Mouse (Mus musculus) cerebellum, adult 2 months (tissue): ENCODE results near the gene Kifc3. TPM values are rescaled to one million over a fixed set of nuclear protein-coding genes. Genes with fewer than 3 reads are reported as not detected.

ENCODE experiments used
- DNase-seq, 2 experiments: peaks; one replicate each; pipeline ENCODE4 v3.0.0; 2021
- H3K27ac ChIP-seq: fragments of 200-500 bp; 2 replicates; pipeline ENCODE4 v1.5.1; 2012; ENCODE audit warnings: low read length, control low read depth, inconsistent platforms; ENCODE audit not compliant: insufficient read depth
- H3K27me3 ChIP-seq: fragments of 200-500 bp; 2 replicates; pipeline ENCODE4 v1.6.1; 2012; ENCODE audit warnings: inconsistent platforms, mild to moderate bottlenecking, low read length, moderate library complexity; ENCODE audit not compliant: control insufficient read depth, insufficient read depth
- H3K4me1 ChIP-seq: fragments of 200-500 bp; 2 replicates; pipeline ENCODE4 v1.6.1; 2011; ENCODE audit warnings: low read length; ENCODE audit not compliant: control insufficient read depth, insufficient read depth
- H3K4me3 ChIP-seq: fragments of 200-500 bp; replicated peaks from 2 replicates; pipeline ENCODE3; 2011; ENCODE audit warnings: mild to moderate bottlenecking, low read depth, low read length, control low read depth; ENCODE audit not compliant: insufficient read depth
- CTCF ChIP-seq: fragments of 200-500 bp; IDR thresholded peaks from 2 replicates; pipeline ENCODE4 v1.5.1; 2011; ENCODE audit warnings: low read depth, mild to moderate bottlenecking, control low read depth, low read length, moderate library complexity, borderline replicate concordance; ENCODE audit not compliant: insufficient read depth
- POLR2A ChIP-seq: fragments of 200-500 bp; IDR thresholded peaks from 2 replicates; pipeline ENCODE4 v1.6.1; 2011; ENCODE audit warnings: low read length, control low read depth, borderline replicate concordance; ENCODE audit not compliant: insufficient read depth
- WGBS: fragments of 180-500 bp; shearing (Covaris S2); methylation state at CpG from one replicate; pipeline ENCODE4 v1.1.7; 2018; 5-methylcytosine and 5-hydroxymethylcytosine counted together
- polyA plus RNA-seq: library from polyadenylated mRNA; depleted of rRNA; stranded (reverse); fragments of >200 nt; gene quantifications from 2 replicates; pipeline ENCODE4 v1.2.3, GENCODE M21; 2012

Gene Kifc3
- polyA plus RNA-seq, 1 experiment = 56.8 TPM

DNA sequence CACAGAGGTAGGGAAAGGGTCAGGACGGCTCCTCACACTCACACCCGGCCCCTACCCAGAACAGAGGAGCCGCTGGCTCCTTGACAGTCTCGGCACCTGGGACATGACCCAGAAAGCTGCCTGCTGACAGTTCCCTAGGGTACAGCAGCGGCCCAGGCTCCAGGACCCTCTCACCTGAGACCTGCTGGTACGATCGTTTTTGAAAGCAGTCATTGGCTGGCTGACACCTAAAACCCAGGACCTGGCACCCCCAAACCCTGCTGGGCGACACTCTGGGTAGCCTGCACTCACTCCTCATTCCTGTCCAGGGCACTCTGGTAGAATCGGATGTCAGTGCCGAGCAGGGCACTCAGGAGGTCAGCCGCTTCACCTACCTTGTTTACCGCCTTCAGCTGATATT lies 65.4 kb downstream of the Kifc3 start:
- Histone ChIP-seq H3K27ac (no peak overlapping the region), H3K4me1 (peaks cover 4% of the 10 kb centered on the region), H3K27me3 (no peaks in the 10 kb centered on the region), H3K4me3 (peak overlapping the region; percentile 45)
- TF ChIP-seq POLR2A (no peak), CTCF (no peak)
- no peak for DNase-seq
- WGBS = 37% methylated on average over 12 of the region's 12 CpGs

DNA sequence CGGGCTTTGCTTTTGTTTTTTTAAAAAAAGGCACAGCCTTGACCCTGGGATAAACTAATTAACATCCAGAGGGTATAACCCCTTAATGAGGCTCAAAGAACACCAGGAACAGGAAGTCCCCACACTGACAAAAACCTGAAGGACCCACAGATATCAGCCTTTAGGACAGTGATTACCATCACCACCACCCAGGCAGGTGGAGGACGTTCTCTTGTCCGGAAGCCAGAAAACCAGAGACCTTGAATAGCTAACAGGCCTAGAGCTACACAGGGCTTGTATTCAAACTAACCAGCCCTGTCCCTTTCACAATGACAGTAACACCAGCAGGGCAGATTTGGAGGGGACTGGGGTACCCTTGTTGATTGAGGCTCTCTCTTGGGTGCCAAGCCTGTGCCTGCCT lies 66.4 kb downstream of the Kifc3 start:
- 90% methylated on average over 3 of the region's 3 CpGs for WGBS
- no peak overlapping the region for H3K27ac ChIP-seq
- peaks cover 4% of the 10 kb centered on the region for H3K4me1 ChIP-seq
- no peak overlapping the region for H3K4me3 ChIP-seq
- TF ChIP-seq CTCF (no peak), POLR2A (no peak)
- no peaks in the 10 kb centered on the region for H3K27me3 ChIP-seq
- no peak for DNase-seq

DNA sequence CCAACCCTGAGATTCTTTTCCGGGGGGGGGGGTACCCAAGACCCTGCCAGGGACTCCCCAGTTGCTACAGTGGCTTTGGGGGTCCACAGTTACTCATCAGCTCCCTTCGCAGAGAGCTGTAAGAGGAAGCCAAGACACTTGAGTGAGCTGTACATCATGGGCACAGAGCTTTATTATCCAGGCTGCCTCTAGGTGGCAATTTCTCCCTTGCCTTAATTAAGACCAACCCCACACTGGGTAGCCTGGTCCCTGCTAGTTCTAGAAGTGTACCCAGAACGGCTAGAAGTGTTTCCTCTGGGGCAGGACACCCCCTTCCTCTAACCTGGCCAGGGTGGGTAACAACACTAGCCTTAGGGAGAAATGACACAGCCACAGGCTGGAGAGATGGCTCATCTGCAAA lies 67.4 kb downstream of the Kifc3 start:
- H3K27me3 ChIP-seq = no peaks in the 10 kb centered on the region
- peaks cover 4% of the 10 kb centered on the region for H3K4me1 ChIP-seq
- TF ChIP-seq POLR2A (no peak), CTCF (no peak)
- WGBS = 50% methylated on average over 3 of the region's 3 CpGs
- no peak overlapping the region for H3K4me3 ChIP-seq
- H3K27ac ChIP-seq = no peak overlapping the region
- DNase-seq = no peak

DNA sequence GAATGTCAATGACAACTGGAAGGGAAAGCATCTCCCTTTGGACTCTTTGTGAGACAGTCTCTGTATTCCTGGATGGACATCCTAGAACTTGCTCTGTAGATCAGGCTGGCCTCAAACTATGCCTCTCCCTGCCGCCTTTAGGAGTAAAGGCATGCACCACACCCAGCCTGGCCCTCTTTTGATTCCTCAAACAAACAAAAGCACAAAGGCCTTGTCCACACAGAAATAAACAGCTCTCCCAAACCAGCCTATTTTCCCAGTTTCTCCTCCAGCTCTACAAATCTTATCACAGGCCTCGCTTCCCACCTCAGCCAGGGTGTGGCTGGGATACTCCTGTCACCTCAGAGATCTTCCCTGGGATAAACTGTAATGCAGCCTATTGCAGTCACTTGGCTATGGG lies 68.4 kb downstream of the Kifc3 start:
- no peak for DNase-seq
- peaks cover 4% of the 10 kb centered on the region for H3K4me1 ChIP-seq
- no peak overlapping the region for H3K4me3 ChIP-seq
- 92% methylated on average over 2 of the region's 2 CpGs for WGBS
- no peaks in the 10 kb centered on the region for H3K27me3 ChIP-seq
- no peak overlapping the region for H3K27ac ChIP-seq
- TF ChIP-seq POLR2A = no peak
- no peak for TF ChIP-seq CTCF

DNA sequence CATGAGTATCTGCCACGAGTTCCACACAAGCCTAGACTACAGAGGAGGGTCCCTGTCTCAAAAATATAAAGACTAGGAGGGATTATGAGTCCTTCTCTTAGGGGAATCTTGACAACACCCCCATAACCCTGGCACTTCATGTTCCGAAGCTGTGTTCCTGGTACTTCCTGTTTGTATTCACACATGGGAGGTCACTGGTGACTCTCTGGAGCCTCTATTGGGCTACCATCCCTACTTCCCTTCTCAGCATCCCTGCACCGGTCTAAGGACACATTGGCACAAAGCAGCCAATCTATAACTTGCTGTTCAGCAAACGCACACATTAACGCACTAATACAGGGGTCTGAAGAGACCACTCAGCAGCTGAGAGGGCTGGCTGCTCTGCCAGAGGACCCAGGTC lies 70.6 kb downstream of the Kifc3 start:
- Histone ChIP-seq H3K27ac (no peak overlapping the region), H3K4me1 (no peaks in the 10 kb centered on the region), H3K4me3 (no peak overlapping the region), H3K27me3 (no peaks in the 10 kb centered on the region)
- 77% methylated on average over 5 of the region's 5 CpGs for WGBS
- TF ChIP-seq POLR2A = no peak
- no peak for TF ChIP-seq CTCF
- DNase-seq = no peak

DNA sequence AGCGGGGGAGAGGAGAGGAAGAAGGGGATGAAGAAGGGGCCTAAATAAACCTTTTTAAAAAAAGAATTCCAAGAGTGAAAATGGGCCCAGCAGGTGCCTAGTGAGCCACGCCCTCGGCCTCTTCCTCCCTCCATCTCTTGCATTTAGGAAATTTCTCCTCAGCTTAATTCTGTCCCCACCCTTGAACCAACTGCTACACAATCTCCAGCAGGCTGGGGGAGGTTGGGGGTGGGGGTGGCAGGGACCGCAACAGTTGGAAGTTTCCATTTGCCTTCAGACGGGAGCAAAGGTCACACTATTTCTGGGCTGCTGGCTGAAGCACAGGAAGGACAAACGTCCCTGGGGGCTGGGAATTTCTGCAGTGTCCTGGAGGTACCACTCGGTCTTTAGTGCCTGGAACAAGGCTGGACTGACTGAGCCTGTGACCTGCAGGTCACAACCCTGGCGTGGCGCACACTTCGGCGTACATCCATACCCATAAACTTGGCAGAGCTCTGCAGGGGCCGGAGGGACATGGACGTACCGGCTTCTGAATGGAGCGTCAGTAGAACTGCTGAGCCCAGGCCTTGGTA lies 71.6 kb downstream of the Kifc3 start:
- Histone ChIP-seq H3K4me1 (no peaks in the 10 kb centered on the region), H3K4me3 (no peak overlapping the region), H3K27me3 (no peaks in the 10 kb centered on the region), H3K27ac (no peak overlapping the region)
- no peak for DNase-seq
- TF ChIP-seq CTCF = no peak
- no peak for TF ChIP-seq POLR2A
- WGBS = 71% methylated on average over 15 of the region's 15 CpGs

DNA sequence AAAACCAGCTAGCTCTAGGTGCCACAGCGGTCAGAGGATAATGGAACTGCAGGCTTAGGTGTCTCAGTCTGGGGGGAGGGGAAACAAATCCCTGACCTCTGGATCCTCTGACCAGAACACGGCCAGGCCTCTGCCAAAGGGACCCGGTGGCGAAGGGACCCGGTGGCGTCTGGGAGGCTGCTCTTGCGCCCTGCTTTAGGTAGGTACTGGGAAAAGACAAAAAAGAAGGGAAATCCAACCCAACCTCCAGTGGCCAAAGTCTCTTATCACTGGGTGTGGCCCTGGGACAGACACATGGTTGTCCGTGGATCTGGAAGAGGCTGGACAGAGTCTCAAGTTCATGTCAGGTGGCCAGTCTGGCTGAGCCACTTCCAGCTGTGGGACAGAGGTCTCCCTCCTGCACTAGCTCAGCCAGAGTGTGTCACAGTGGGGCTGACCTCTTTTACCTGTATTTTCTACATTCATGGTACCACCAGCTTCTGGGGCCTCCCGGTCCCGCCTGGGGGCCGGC lies 73.8 kb downstream of the Kifc3 start:
- H3K27ac ChIP-seq = no peak overlapping the region
- 89% methylated on average over 11 of the region's 11 CpGs for WGBS
- no peak for DNase-seq
- no peaks in the 10 kb centered on the region for H3K4me1 ChIP-seq
- H3K27me3 ChIP-seq = no peaks in the 10 kb centered on the region
- no peak overlapping the region for H3K4me3 ChIP-seq
- TF ChIP-seq POLR2A (no peak), CTCF (no peak)

DNA sequence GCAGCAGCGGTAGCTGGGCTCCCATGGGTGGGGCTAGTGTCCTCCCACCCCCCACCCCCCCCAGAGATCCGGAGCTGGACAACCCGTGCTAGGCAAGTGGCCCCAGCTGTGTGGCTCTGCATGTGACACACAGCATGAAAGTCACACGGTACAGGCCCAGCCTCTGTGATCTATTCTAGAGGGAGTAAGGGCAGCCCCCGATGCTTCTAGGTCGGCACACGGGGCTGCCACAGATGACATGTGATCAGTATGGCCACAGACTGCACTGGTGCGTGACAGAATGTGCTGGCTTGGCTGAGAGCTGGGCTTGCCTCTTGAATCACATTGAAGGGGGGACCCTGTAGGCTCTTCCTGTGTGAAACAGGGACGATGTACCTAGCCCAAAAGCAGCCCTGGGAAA lies 75.0 kb downstream of the Kifc3 start:
- Histone ChIP-seq H3K4me3 (no peak overlapping the region), H3K27ac (no peak overlapping the region), H3K4me1 (no peaks in the 10 kb centered on the region), H3K27me3 (no peaks in the 10 kb centered on the region)
- TF ChIP-seq CTCF (no peak), POLR2A (no peak)
- WGBS = 29% methylated on average over 9 of the region's 9 CpGs
- DNase-seq = no peak

DNA sequence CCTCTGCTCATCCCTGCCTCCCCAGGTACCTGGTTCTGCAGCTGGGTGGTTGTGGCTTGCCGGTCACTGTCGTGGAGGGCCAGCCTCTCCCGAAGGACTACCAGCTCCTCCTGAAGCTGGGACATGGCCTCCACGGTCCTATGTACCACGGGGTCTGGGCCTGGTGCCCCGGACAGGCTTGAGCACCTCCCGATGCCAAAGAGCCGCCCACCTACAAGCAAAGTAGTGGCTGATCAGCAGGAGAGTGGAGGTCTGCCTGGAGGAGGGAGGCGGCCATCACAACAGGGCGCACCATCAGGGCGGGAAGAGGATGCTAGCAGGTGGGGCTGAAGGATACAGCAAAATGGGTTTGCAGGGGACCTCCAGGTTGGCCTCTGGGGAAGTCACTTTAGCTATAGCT lies 76.1 kb downstream of the Kifc3 start:
- TF ChIP-seq POLR2A = no peak
- TF ChIP-seq CTCF = no peak
- H3K4me1 ChIP-seq = no peaks in the 10 kb centered on the region
- 76% methylated on average over 11 of the region's 11 CpGs for WGBS

More for the DNA sequence above, 76.1 kb downstream of the Kifc3 start:
- Histone ChIP-seq H3K27ac (no peak overlapping the region), H3K27me3 (no peaks in the 10 kb centered on the region), H3K4me3 (no peak overlapping the region)
- no peak for DNase-seq
